ENCODE assay signal across 20 mouse cellular contexts in the genomic region with DNA sequence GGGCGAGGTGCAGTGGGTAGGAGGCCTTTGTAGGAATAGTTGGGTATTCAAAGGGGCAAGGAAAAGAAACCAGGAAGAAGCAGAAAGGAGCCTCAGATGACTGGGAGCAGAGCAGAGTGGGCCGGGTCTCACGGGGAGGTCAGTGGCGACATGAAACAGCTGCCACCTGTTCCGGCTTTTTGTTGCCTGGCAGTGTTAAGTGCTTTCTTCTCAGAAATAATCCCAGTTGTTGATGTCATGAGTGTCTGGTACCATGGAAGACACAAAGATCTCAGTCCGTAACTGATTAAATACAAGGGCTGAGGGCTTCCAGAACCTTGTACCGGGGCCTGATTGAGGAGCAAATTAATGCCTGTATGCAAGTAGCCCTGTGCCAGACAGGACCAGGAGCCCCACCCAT. TPM values are rescaled to one million over a fixed set of nuclear protein-coding genes. Genes with fewer than 3 reads are reported as not detected.
DNase-seq lines count a peak whose midpoint lies in the region; ATAC-seq lines count a peak whose summit lies in the region.
"Had no signal": no experiment of that assay in that cellular context is flagged by ENCODE, and none has a peak within 500 bp of the region (broad histone marks: within the 10 kb centered on the region; RNA-seq: fewer than 3 reads in every experiment).

No protein-coding gene starts in this region.

- DNase-seq in embryonic facial prominence, embryonic 11.5 days (ENCODE audit: low spot score) = no peak
- DNase-seq in embryonic facial prominence, embryonic 10.5 days (ENCODE audit: low spot score) = no peak
- DNase-seq in limb, embryonic 10.5 days (ENCODE audit: low spot score) = no peak
- peak; percentile 79 for DNase-seq in MN1 (ENCODE audit: low spot score)
- no peak for DNase-seq in frontal cortex, postnatal 10 days (ENCODE audit: low spot score in 2 of 2)
- no peak for DNase-seq in adrenal gland, adult 8-10 months
- DNase-seq: cerebellum, adult 11 months; cerebellum, adult 8-10 months; cerebellum, postnatal 14 days; gastrocnemius, postnatal 14 days; heart, adult 2 months had no signal

- H3K9me3 ChIP-seq in embryonic facial prominence, embryonic 11.5 days (replicated peaks; ENCODE audit: control insufficient read depth, low read length) = no peaks in the 10 kb centered on the region
- H3K9me3 ChIP-seq in embryonic facial prominence, embryonic 10.5 days = peaks cover 2% of the 10 kb centered on the region; the same call in 1 of the 2 replicates
- H3K9me3 ChIP-seq in limb, embryonic 12.5 days = no peaks in the 10 kb centered on the region
- H3K9me3 ChIP-seq in limb, embryonic 10.5 days (replicated peaks) = no peaks in the 10 kb centered on the region
- no peaks in the 10 kb centered on the region for H3K9me3 ChIP-seq in limb, embryonic 13.5 days
- H3K9me3 ChIP-seq: forebrain, embryonic 12.5 days had no signal

- H3K4me3 ChIP-seq in embryonic facial prominence, embryonic 11.5 days (ENCODE audit: low read depth, low read length) = no peak overlapping the region
- no peak overlapping the region for H3K4me3 ChIP-seq in embryonic facial prominence, embryonic 10.5 days
- no peak overlapping the region for H3K4me3 ChIP-seq in limb, embryonic 12.5 days (replicated peaks)
- no peak overlapping the region for H3K4me3 ChIP-seq in limb, embryonic 10.5 days
- no peak overlapping the region for H3K4me3 ChIP-seq in limb, embryonic 13.5 days
- H3K4me3 ChIP-seq: forebrain, embryonic 12.5 days; heart, adult 2 months; heart, embryonic 12.5 days; hindbrain, embryonic 10.5 days had no signal

- no peak overlapping the region for H3K9ac ChIP-seq in embryonic facial prominence, embryonic 11.5 days (replicated peaks; ENCODE audit: low read length)
- H3K9ac ChIP-seq in limb, embryonic 12.5 days (replicated peaks) = no peak overlapping the region
- no peak overlapping the region for H3K9ac ChIP-seq in limb, embryonic 13.5 days
- H3K9ac ChIP-seq: forebrain, embryonic 12.5 days; heart, embryonic 12.5 days; hindbrain, embryonic 14.5 days had no signal

- no peak overlapping the region for H3K27ac ChIP-seq in embryonic facial prominence, embryonic 11.5 days (replicated peaks; ENCODE audit: low read depth, low read length)
- H3K27ac ChIP-seq in embryonic facial prominence, embryonic 10.5 days (replicated peaks) = no peak overlapping the region
- 0 out of 2 replicates have a peak overlapping the region, but pooled peaks have one; percentile 35 for H3K27ac ChIP-seq in limb, embryonic 12.5 days
- no peak overlapping the region for H3K27ac ChIP-seq in limb, embryonic 10.5 days
- H3K27ac ChIP-seq in limb, embryonic 13.5 days = 0 out of 2 replicates have a peak overlapping the region, but pooled peaks have one; percentile 22
- H3K27ac ChIP-seq: forebrain, embryonic 12.5 days; heart, adult 2 months; hindbrain, embryonic 10.5 days; hindbrain, embryonic 14.5 days had no signal

- no peaks in the 10 kb centered on the region for H3K27me3 ChIP-seq in embryonic facial prominence, embryonic 11.5 days (ENCODE audit: control insufficient read depth, insufficient read depth, low read length)
- H3K27me3 ChIP-seq in embryonic facial prominence, embryonic 10.5 days (replicated peaks; ENCODE audit: low read depth, poor library complexity, severe bottlenecking) = no peaks in the 10 kb centered on the region
- no peaks in the 10 kb centered on the region for H3K27me3 ChIP-seq in limb, embryonic 12.5 days
- H3K27me3 ChIP-seq in limb, embryonic 10.5 days (ENCODE audit: low read depth, poor library complexity, severe bottlenecking) = no peaks in the 10 kb centered on the region
- H3K27me3 ChIP-seq in limb, embryonic 13.5 days = no peaks in the 10 kb centered on the region
- H3K27me3 ChIP-seq: forebrain, embryonic 12.5 days; heart, embryonic 12.5 days; Patski had no signal

- H3K4me2 ChIP-seq in embryonic facial prominence, embryonic 11.5 days (ENCODE audit: low read depth, low read length) = no peak overlapping the region
- H3K4me2 ChIP-seq in limb, embryonic 12.5 days = no peak overlapping the region
- H3K4me2 ChIP-seq in limb, embryonic 13.5 days (replicated peaks) = no peak overlapping the region
- H3K4me2 ChIP-seq: forebrain, embryonic 12.5 days; heart, embryonic 12.5 days; hindbrain, embryonic 14.5 days had no signal

- 89% methylated on average over 7 of the region's 7 CpGs for WGBS in embryonic facial prominence, embryonic 11.5 days
- WGBS in embryonic facial prominence, embryonic 10.5 days = 91% methylated on average over 7 of the region's 7 CpGs
- 79% methylated on average over 7 of the region's 7 CpGs for WGBS in limb, embryonic 12.5 days
- 80% methylated on average over 7 of the region's 7 CpGs for WGBS in limb, embryonic 10.5 days
- 75% methylated on average over 7 of the region's 7 CpGs for WGBS in limb, embryonic 13.5 days

- no peaks in the 10 kb centered on the region for H3K4me1 ChIP-seq in embryonic facial prominence, embryonic 11.5 days (ENCODE audit: control insufficient read depth, insufficient read depth, low read length)
- peaks cover 7% of the 10 kb centered on the region; the same call in 1 of the 2 replicates for H3K4me1 ChIP-seq in embryonic facial prominence, embryonic 10.5 days
- H3K4me1 ChIP-seq in limb, embryonic 12.5 days (replicated peaks) = no peaks in the 10 kb centered on the region
- no peaks in the 10 kb centered on the region for H3K4me1 ChIP-seq in limb, embryonic 10.5 days
- peaks cover 11% of the 10 kb centered on the region for H3K4me1 ChIP-seq in limb, embryonic 13.5 days
- H3K4me1 ChIP-seq: forebrain, embryonic 12.5 days had no signal

- ATAC-seq in embryonic facial prominence, embryonic 11.5 days (replicated peaks; ENCODE audit: insufficient number of reproducible peaks, low FRiP score, low TSS enrichment, low read depth) = 0 out of 2 replicates have a peak, but pooled peaks have one; percentile 34
- ATAC-seq in limb, embryonic 12.5 days (ENCODE audit: insufficient number of reproducible peaks, insufficient read depth, low FRiP score, low TSS enrichment, low read depth) = no peak
- ATAC-seq in limb, embryonic 13.5 days (ENCODE audit: low FRiP score, low read depth) = peak; percentile 9; the same call in 1 of the 2 replicates
- ATAC-seq: activated CD4-positive, CD25-positive, alpha-beta regulatory T cell, adult 4 months; forebrain, embryonic 16.5 days; Patski had no signal

- peaks cover 2% of the 10 kb centered on the region for H3K36me3 ChIP-seq in embryonic facial prominence, embryonic 11.5 days (replicated peaks; ENCODE audit: control insufficient read depth, insufficient read depth, low read depth, low read length)
- H3K36me3 ChIP-seq in embryonic facial prominence, embryonic 10.5 days (replicated peaks) = peaks cover 77% of the 10 kb centered on the region
- H3K36me3 ChIP-seq in limb, embryonic 12.5 days = peaks cover 37% of the 10 kb centered on the region
- H3K36me3 ChIP-seq in limb, embryonic 10.5 days = peaks cover 46% of the 10 kb centered on the region
- peaks cover 38% of the 10 kb centered on the region for H3K36me3 ChIP-seq in limb, embryonic 13.5 days

RNA-seq across cellular contexts. Expression of a gene that starts 47.0 kb away (rescaled TPM):
- polyA plus RNA-seq in embryonic facial prominence, embryonic 11.5 days (2014; fragmentation: Nextera tagmentation; extraction: Ambion mirVana) = 28.8 and 32.1 TPM in 2 replicates
- 32.2 and 32.6 TPM in 2 replicates for polyA plus RNA-seq in embryonic facial prominence, embryonic 10.5 days (2016; fragmentation: Nextera tagmentation; extraction: Ambion mirVana)
- polyA plus RNA-seq in limb, embryonic 12.5 days (2016; fragmentation: Nextera tagmentation; extraction: Ambion mirVana) = 29.6 and 32.3 TPM in 2 replicates
- polyA plus RNA-seq in limb, embryonic 10.5 days (2016; fragmentation: Nextera tagmentation; extraction: Ambion mirVana) = 26.7 and 26.8 TPM in 2 replicates
- 30.6 and 31.2 TPM in 2 replicates for polyA plus RNA-seq in limb, embryonic 13.5 days (2015; fragmentation: Nextera tagmentation; extraction: Ambion mirVana)
- total RNA-seq in adrenal gland, adult 8-10 months (2022) = 100 to 1,000 TPM; 106 to 366 (median 212) TPM

Comparison
In these comparisons a context has a peak if more than half of its experiments do, and no peak if none do; other contexts are left out.
1. H3K27ac ChIP-seq: peak in limb, embryonic 12.5 days (single experiment) and limb, embryonic 13.5 days (single experiment); none in embryonic facial prominence, embryonic 11.5 days (single experiment), embryonic facial prominence, embryonic 10.5 days (single experiment) and limb, embryonic 10.5 days (single experiment).